Mouse (Mus musculus): ENCODE measurements around the gene Pcp4. TPM values are rescaled to one million over a fixed set of nuclear protein-coding genes. Genes with fewer than 3 reads are reported as not detected.

Gene Pcp4
- polyA plus RNA-seq, 1 experiment = not detected

- no peaks in the 10 kb centered on the region for H3K4me1 ChIP-seq (ENCODE audit: control insufficient read depth, insufficient read depth, low read length)
- H3K9me3 ChIP-seq (replicated peaks; ENCODE audit: control insufficient read depth, insufficient read depth, low read length, poor library complexity, severe bottlenecking) = no peaks in the 10 kb centered on the region
- no peaks in the 10 kb centered on the region for H3K27me3 ChIP-seq (ENCODE audit: control insufficient read depth, insufficient read depth, low read length, poor library complexity, severe bottlenecking)
- H3K27ac ChIP-seq (ENCODE audit: insufficient read depth, low read length) = no peak overlapping the region
- H3K9ac ChIP-seq (ENCODE audit: low read depth, poor library complexity, severe bottlenecking) = no peak overlapping the region
- no peak overlapping the region for H3K4me3 ChIP-seq (ENCODE audit: low read depth, low read length)
- TF ChIP-seq EP300 (IDR thresholded peaks at IDR 0.05; ENCODE audit: insufficient read depth, low read depth, low read length) = no peak
- no peak for TF ChIP-seq POLR2A (IDR thresholded peaks at IDR 0.05; ENCODE audit: insufficient read depth, low read length)
- no peak for TF ChIP-seq CTCF (IDR thresholded peaks at IDR 0.05; ENCODE audit: low read depth, low read length)
- no peaks in the 10 kb centered on the region for H3K36me3 ChIP-seq (ENCODE audit: control insufficient read depth, insufficient read depth, low read length, poor library complexity, severe bottlenecking)
Observed at GRCm38 (mm10) chr16:96533710-96534109, 66.3 kb downstream of the Pcp4 start.

- no peak overlapping the region for H3K4me3 ChIP-seq (ENCODE audit: low read depth, low read length)
- H3K27me3 ChIP-seq (ENCODE audit: control insufficient read depth, insufficient read depth, low read length, poor library complexity, severe bottlenecking) = no peaks in the 10 kb centered on the region
- H3K36me3 ChIP-seq (ENCODE audit: control insufficient read depth, insufficient read depth, low read length, poor library complexity, severe bottlenecking) = no peaks in the 10 kb centered on the region
- H3K4me1 ChIP-seq (ENCODE audit: control insufficient read depth, insufficient read depth, low read length) = no peaks in the 10 kb centered on the region
- TF ChIP-seq EP300 (IDR thresholded peaks at IDR 0.05; ENCODE audit: insufficient read depth, low read depth, low read length) = no peak
- no peak for TF ChIP-seq POLR2A (IDR thresholded peaks at IDR 0.05; ENCODE audit: insufficient read depth, low read length)
- no peak for TF ChIP-seq CTCF (IDR thresholded peaks at IDR 0.05; ENCODE audit: low read depth, low read length)
- no peaks in the 10 kb centered on the region for H3K9me3 ChIP-seq (replicated peaks; ENCODE audit: control insufficient read depth, insufficient read depth, low read length, poor library complexity, severe bottlenecking)
- H3K27ac ChIP-seq (ENCODE audit: insufficient read depth, low read length) = no peak overlapping the region
- H3K9ac ChIP-seq (ENCODE audit: low read depth, poor library complexity, severe bottlenecking) = no peak overlapping the region
Observed at GRCm38 (mm10) chr16:96535271-96535670, 67.9 kb downstream of the Pcp4 start.

- no peak overlapping the region for H3K27ac ChIP-seq (ENCODE audit: insufficient read depth, low read length)
Observed at GRCm38 (mm10) chr16:96536426-96536825, 69.0 kb downstream of the Pcp4 start.

GRCm38 (mm10) chr16:96539091-96539490 lies 71.7 kb downstream of the Pcp4 start:
- no peaks in the 10 kb centered on the region for H3K9me3 ChIP-seq (replicated peaks; ENCODE audit: control insufficient read depth, insufficient read depth, low read length, poor library complexity, severe bottlenecking)
- H3K27ac ChIP-seq (ENCODE audit: insufficient read depth, low read length) = no peak overlapping the region
- no peak overlapping the region for H3K9ac ChIP-seq (ENCODE audit: low read depth, poor library complexity, severe bottlenecking)
- no peaks in the 10 kb centered on the region for H3K4me1 ChIP-seq (ENCODE audit: control insufficient read depth, insufficient read depth, low read length)
- H3K36me3 ChIP-seq (ENCODE audit: control insufficient read depth, insufficient read depth, low read length, poor library complexity, severe bottlenecking) = no peaks in the 10 kb centered on the region
- TF ChIP-seq CTCF (IDR thresholded peaks at IDR 0.05; ENCODE audit: low read depth, low read length) = no peak
- TF ChIP-seq EP300 (IDR thresholded peaks at IDR 0.05; ENCODE audit: insufficient read depth, low read depth, low read length) = no peak
- TF ChIP-seq POLR2A (IDR thresholded peaks at IDR 0.05; ENCODE audit: insufficient read depth, low read length) = no peak
- H3K27me3 ChIP-seq (ENCODE audit: control insufficient read depth, insufficient read depth, low read length, poor library complexity, severe bottlenecking) = no peaks in the 10 kb centered on the region
- no peak overlapping the region for H3K4me3 ChIP-seq (ENCODE audit: low read depth, low read length)

More at GRCm38 (mm10) chr16:96536426-96536825, 69.0 kb downstream of the Pcp4 start:
- Histone ChIP-seq H3K9ac (ENCODE audit: low read depth, poor library complexity, severe bottlenecking) (no peak overlapping the region), H3K4me1 (ENCODE audit: control insufficient read depth, insufficient read depth, low read length) (no peaks in the 10 kb centered on the region), H3K9me3 (replicated peaks; ENCODE audit: control insufficient read depth, insufficient read depth, low read length, poor library complexity, severe bottlenecking) (no peaks in the 10 kb centered on the region), H3K36me3 (ENCODE audit: control insufficient read depth, insufficient read depth, low read length, poor library complexity, severe bottlenecking) (no peaks in the 10 kb centered on the region), H3K27me3 (ENCODE audit: control insufficient read depth, insufficient read depth, low read length, poor library complexity, severe bottlenecking) (no peaks in the 10 kb centered on the region), H3K4me3 (ENCODE audit: low read depth, low read length) (no peak overlapping the region)
- TF ChIP-seq EP300 (IDR thresholded peaks at IDR 0.05; ENCODE audit: insufficient read depth, low read depth, low read length) (no peak), POLR2A (IDR thresholded peaks at IDR 0.05; ENCODE audit: insufficient read depth, low read length) (no peak), CTCF (IDR thresholded peaks at IDR 0.05; ENCODE audit: low read depth, low read length) (no peak)

- no peak for TF ChIP-seq CTCF (IDR thresholded peaks at IDR 0.05; ENCODE audit: low read depth, low read length)
- TF ChIP-seq EP300 (IDR thresholded peaks at IDR 0.05; ENCODE audit: insufficient read depth, low read depth, low read length) = no peak
- TF ChIP-seq POLR2A (IDR thresholded peaks at IDR 0.05; ENCODE audit: insufficient read depth, low read length) = no peak
- no peak overlapping the region for H3K27ac ChIP-seq (ENCODE audit: insufficient read depth, low read length)
- no peaks in the 10 kb centered on the region for H3K9me3 ChIP-seq (replicated peaks; ENCODE audit: control insufficient read depth, insufficient read depth, low read length, poor library complexity, severe bottlenecking)
- H3K9ac ChIP-seq (ENCODE audit: low read depth, poor library complexity, severe bottlenecking) = no peak overlapping the region
- H3K4me3 ChIP-seq (ENCODE audit: low read depth, low read length) = no peak overlapping the region
- no peaks in the 10 kb centered on the region for H3K4me1 ChIP-seq (ENCODE audit: control insufficient read depth, insufficient read depth, low read length)
- no peaks in the 10 kb centered on the region for H3K27me3 ChIP-seq (ENCODE audit: control insufficient read depth, insufficient read depth, low read length, poor library complexity, severe bottlenecking)
- no peaks in the 10 kb centered on the region for H3K36me3 ChIP-seq (ENCODE audit: control insufficient read depth, insufficient read depth, low read length, poor library complexity, severe bottlenecking)
Observed at GRCm38 (mm10) chr16:96541056-96541455, 73.7 kb downstream of the Pcp4 start.

- H3K9ac ChIP-seq (ENCODE audit: low read depth, poor library complexity, severe bottlenecking) = no peak overlapping the region
- H3K4me3 ChIP-seq (ENCODE audit: low read depth, low read length) = no peak overlapping the region
- no peaks in the 10 kb centered on the region for H3K36me3 ChIP-seq (ENCODE audit: control insufficient read depth, insufficient read depth, low read length, poor library complexity, severe bottlenecking)
- H3K4me1 ChIP-seq (ENCODE audit: control insufficient read depth, insufficient read depth, low read length) = no peaks in the 10 kb centered on the region
- no peak for TF ChIP-seq POLR2A (IDR thresholded peaks at IDR 0.05; ENCODE audit: insufficient read depth, low read length)
- TF ChIP-seq CTCF (IDR thresholded peaks at IDR 0.05; ENCODE audit: low read depth, low read length) = no peak
- no peak for TF ChIP-seq EP300 (IDR thresholded peaks at IDR 0.05; ENCODE audit: insufficient read depth, low read depth, low read length)
- H3K9me3 ChIP-seq (replicated peaks; ENCODE audit: control insufficient read depth, insufficient read depth, low read length, poor library complexity, severe bottlenecking) = no peaks in the 10 kb centered on the region
- H3K27me3 ChIP-seq (ENCODE audit: control insufficient read depth, insufficient read depth, low read length, poor library complexity, severe bottlenecking) = no peaks in the 10 kb centered on the region
- no peak overlapping the region for H3K27ac ChIP-seq (ENCODE audit: insufficient read depth, low read length)
Observed at GRCm38 (mm10) chr16:96552680-96553079, 85.3 kb downstream of the Pcp4 start.

All from ES-Bruce4 (cell line).